Mouse (Mus musculus) small intestine, adult 2 months (tissue): ENCODE data around the gene Enthd1.

Experiments
- CTCF ChIP-seq: fragments of 200-500 bp; IDR thresholded peaks from 2 replicates; pipeline ENCODE4 v1.5.1; 2012; ENCODE audit warnings: low read depth, mild to moderate bottlenecking, control low read depth, inconsistent platforms, low read length, moderate library complexity, mixed read lengths; ENCODE audit not compliant: insufficient replicate concordance, insufficient read length; ENCODE audit errors: extremely low read depth
- POLR2A ChIP-seq: fragments of 200-500 bp; IDR thresholded peaks from 2 replicates; pipeline ENCODE4 v1.6.1; 2012; ENCODE audit warnings: low read depth, mild to moderate bottlenecking, control low read depth, inconsistent platforms, low read length, moderate library complexity

DNA sequence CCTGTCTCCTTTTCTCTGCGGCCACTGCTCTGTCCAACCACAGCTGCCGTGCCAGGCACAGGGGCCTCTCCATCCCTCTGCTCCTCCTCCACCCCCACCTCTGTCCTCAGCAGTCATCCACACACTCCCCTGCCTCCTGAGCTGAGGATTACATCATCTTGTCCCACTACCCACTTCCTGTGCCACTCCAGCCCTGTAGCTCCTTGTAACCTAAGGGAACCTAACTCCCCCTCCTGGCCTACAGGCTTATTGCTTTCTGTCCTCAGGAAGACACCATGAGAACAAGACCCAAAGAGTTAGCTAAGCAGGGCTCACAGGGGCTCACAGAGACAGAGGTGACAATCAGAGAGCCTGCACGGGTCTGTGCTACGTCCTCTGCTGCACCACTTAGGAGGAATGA, 73.5 kb downstream of the Enthd1 start:
- TF ChIP-seq CTCF (no peak), POLR2A (no peak)
